Mouse (Mus musculus) liver, embryonic 14.5 days (tissue): Measurements from ENCODE around the gene Npas3.

Experiments used
- CTCF ChIP-seq: IDR thresholded peaks from 2 replicates; pipeline ENCODE4 v1.5.1; 2016; ENCODE audit warnings: antibody characterized with exemption, low read depth, control low read depth
- EP300 ChIP-seq: IDR thresholded peaks from 2 replicates; pipeline ENCODE4 v1.6.1; 2016; ENCODE audit warnings: antibody characterized with exemption, low read depth

DNA sequence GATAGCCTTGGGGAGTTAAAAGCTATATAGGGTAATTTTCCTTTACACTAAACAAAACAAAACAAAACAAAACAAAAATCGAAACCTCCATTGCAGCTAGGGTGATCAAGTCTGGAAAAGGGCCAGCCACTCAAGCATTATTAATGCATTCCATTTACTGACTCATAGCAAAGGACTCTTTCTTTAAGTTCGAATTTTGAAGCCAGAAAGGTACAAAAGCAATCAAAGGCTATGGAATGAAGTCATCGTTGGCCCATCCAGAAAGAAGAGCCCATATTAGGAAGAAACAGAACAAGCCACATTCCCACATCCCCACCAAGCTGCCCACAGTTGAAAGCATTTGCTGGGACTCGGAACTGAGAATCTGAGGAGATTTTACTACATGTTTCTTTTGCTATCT lies 640.1 kb downstream of the Npas3 start:
- TF ChIP-seq CTCF (no peak), EP300 (no peak)
